Mouse (Mus musculus) inflammation-experienced regulatory T-cells, adult 6 months (primary cell): Measurements from ENCODE around the gene Gm13023. TPM values are rescaled to one million over a fixed set of nuclear protein-coding genes. Genes with fewer than 3 reads are reported as not detected.
"Not testable (repeated sequence)": the region's sequence is repeated elsewhere in the genome, so short reads cannot be mapped to it uniquely, and the experiment has no call there.

Experiments used
- ATAC-seq: one replicate; pipeline ENCODE4 v1.8.0; 2017
- polyA plus RNA-seq, 3 experiments: library from polyadenylated mRNA; unstranded; fragments of 100-300 nt; shearing (Covaris generic); gene quantifications; one replicate each; pipeline ENCODE4 v1.2.1; 2017

The Gm13023 gene
- not detected for polyA plus RNA-seq

DNA sequence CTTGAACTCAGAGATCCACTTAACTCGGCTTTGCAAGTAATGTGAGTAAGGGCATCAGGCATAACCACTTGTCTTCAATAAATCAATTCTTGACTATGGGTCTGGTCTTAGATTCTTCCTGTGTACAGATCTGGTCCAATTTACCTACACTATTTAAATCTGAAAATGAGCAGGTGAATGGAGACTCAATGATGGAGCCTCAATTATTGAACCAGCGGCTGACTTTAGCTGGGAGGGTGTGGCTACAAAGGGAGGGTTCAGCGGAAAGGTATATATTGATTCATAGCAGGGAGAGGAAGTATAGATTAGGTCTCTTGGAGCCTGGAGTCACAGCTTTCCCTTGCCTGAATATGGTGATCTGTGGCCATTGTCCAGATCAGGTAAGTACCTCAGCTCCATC is at the start of gene Gm13023:
TSS of gene Gm13023 (plus strand) at position 301 of the 400 bp plus-strand sequence.
- ATAC-seq, result not testable (repeated sequence)

DNA sequence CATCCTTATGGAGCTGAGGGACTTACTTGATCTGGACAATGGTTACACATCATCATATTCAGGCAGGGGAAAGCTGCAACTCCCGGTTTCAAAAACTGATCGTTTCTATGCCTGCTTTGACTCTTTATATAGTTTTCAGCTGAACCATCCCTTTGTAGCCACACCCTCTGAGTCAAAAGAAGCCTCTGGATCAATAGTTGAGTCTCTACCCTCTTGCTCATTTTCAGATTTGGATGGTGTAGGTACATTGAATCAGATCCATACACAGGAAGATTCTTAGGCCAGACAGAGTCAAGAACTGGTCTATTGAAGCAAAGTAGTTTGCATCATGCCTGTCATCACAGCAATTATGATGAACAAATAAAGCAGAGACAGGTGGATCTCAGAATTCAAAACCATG is 26.8 kb downstream of the Gm13023 start, which contains the start of gene Gm13084:
TSS of gene Gm13084 (minus strand) at position 101 of the 400 bp plus-strand sequence.
- ATAC-seq, result no peak

Other genes starting within 250 kb of the Gm13023 start
- gene BC080695, start 237.7 kb upstream of the Gm13023 start, polyA plus RNA-seq, result not detected
- gene Gm13057, start 237.6 kb upstream of the Gm13023 start, polyA plus RNA-seq, result not detected
- gene Gm13083, start 174.3 kb upstream of the Gm13023 start, polyA plus RNA-seq, result not detected
- not detected for gene Gm13088, start 132.1 kb upstream of the Gm13023 start, polyA plus RNA-seq
- gene Gm13089, start 86.6 kb upstream of the Gm13023 start, polyA plus RNA-seq, result not detected
- not detected for gene Gm13078, start 69.9 kb upstream of the Gm13023 start, polyA plus RNA-seq
- gene Gm13084, start 26.7 kb downstream of the Gm13023 start, polyA plus RNA-seq, result not detected
- not detected for gene Gm13103, start 57.1 kb downstream of the Gm13023 start, polyA plus RNA-seq
- gene Pramef6, start 111.0 kb downstream of the Gm13023 start, polyA plus RNA-seq, result not detected
- gene Pramef25, start 161.7 kb downstream of the Gm13023 start, polyA plus RNA-seq, result not detected
- not detected for gene Gm13101, start 177.6 kb downstream of the Gm13023 start, polyA plus RNA-seq
- not detected for gene Pramef17, start 205.0 kb downstream of the Gm13023 start, polyA plus RNA-seq